Mouse (Mus musculus): ENCODE measurements around the gene Dhx37.
A peak's percentile ranks its signal among the peaks of the same experiment; 100 is the strongest.
"Not testable (repeated sequence)": the region's sequence is repeated elsewhere in the genome, so short reads cannot be mapped to it uniquely, and the experiment has no call there.

Gene Dhx37

GRCm38 (mm10) chr5:125407910-125408575 is 25.9 kb downstream of the Dhx37 start:
- no peak for DNase-seq (ENCODE audit: low spot score in 2 of 2)

GRCm38 (mm10) chr5:125407020-125407830 is 26.7 kb downstream of the Dhx37 start:
- no peak for DNase-seq (ENCODE audit: low spot score in 2 of 2)

GRCm38 (mm10) chr5:125406322-125407016 is 27.5 kb downstream of the Dhx37 start:
- DNase-seq (ENCODE audit: low spot score in 2 of 2), result peak; percentile 54 to 59

GRCm38 (mm10) chr5:125405546-125406248 is 28.2 kb downstream of the Dhx37 start:
- peak; percentile 79 to 88 for DNase-seq (ENCODE audit: low spot score in 2 of 2)

- DNase-seq (ENCODE audit: low spot score in 2 of 2), result peak; percentile 27 to 54
Measured at GRCm38 (mm10) chr5:125404903-125405545, 28.9 kb downstream of the Dhx37 start.

GRCm38 (mm10) chr5:125404536-125404902 is 29.4 kb downstream of the Dhx37 start:
- no peak for DNase-seq (ENCODE audit: low spot score in 2 of 2)

- DNase-seq (ENCODE audit: low spot score in 2 of 2), result peak; percentile 63 to 68
Measured at GRCm38 (mm10) chr5:125403481-125404465, 30.1 kb downstream of the Dhx37 start.

GRCm38 (mm10) chr5:125402991-125403390 is 30.9 kb downstream of the Dhx37 start:
- no peak for DNase-seq (ENCODE audit: low spot score in 2 of 2)

DNA sequence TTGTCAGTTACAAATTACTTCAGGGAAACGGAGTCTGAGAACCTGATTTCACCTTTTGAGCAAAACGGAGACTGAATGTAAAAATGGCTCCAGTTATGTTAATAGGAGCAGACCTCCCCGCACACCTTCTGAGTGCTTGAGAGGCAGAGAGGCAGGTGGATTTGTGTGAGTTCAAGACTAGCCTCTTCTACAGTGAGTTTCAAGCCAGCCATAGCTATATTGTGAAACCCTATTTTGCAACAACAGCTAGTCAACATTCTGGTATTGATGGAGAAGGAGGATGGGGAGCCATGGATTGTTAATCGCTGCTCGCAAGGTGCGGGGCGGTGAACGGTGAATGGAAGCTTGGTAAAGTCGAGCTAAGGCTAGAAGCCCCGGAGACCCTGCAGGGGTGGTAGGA is 31.4 kb downstream of the Dhx37 start:
- no peak for DNase-seq (ENCODE audit: low spot score in 2 of 2)

GRCm38 (mm10) chr5:125400903-125401302 is 33.0 kb downstream of the Dhx37 start:
- DNase-seq (ENCODE audit: low spot score in 2 of 2), result no peak

- DNase-seq (ENCODE audit: low spot score in 2 of 2), result no peak
Measured at GRCm38 (mm10) chr5:125395008-125395407, 38.9 kb downstream of the Dhx37 start.

- DNase-seq (ENCODE audit: low spot score in 2 of 2), result peak; percentile 79 to 84
Measured at GRCm38 (mm10) chr5:125393622-125394603, 40.0 kb downstream of the Dhx37 start.

- peak; percentile 96 to 97 for DNase-seq (ENCODE audit: low spot score in 2 of 2)
Measured at GRCm38 (mm10) chr5:125392977-125393621, 40.8 kb downstream of the Dhx37 start.

GRCm38 (mm10) chr5:125392618-125392976 is 41.3 kb downstream of the Dhx37 start:
- no peak for DNase-seq (ENCODE audit: low spot score in 2 of 2)

DNA sequence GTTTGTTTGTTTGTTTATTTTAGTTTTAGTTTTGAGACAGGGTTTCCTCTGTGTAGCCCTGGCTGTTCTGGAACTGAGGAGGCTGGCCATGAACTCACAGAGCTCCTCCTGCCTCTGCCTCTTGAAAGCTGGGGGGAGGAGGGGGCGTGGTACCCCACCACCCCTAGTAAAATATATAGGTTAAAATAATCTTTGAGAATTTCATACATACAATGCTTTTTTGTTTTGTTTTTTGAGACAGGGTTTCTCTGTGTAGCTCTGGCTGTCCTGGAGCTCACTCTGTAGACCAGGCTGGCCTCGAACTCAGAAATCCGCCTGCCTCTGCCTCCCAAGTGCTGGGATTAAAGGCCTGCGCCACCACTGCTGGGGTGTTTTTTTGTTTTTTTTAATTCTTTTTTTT is 41.7 kb downstream of the Dhx37 start:
- DNase-seq (ENCODE audit: low spot score in 2 of 2), result not testable (repeated sequence)

- DNase-seq (ENCODE audit: low spot score in 2 of 2), result peak; percentile 47 to 55
Measured at GRCm38 (mm10) chr5:125391609-125392008, 42.3 kb downstream of the Dhx37 start.

DNA sequence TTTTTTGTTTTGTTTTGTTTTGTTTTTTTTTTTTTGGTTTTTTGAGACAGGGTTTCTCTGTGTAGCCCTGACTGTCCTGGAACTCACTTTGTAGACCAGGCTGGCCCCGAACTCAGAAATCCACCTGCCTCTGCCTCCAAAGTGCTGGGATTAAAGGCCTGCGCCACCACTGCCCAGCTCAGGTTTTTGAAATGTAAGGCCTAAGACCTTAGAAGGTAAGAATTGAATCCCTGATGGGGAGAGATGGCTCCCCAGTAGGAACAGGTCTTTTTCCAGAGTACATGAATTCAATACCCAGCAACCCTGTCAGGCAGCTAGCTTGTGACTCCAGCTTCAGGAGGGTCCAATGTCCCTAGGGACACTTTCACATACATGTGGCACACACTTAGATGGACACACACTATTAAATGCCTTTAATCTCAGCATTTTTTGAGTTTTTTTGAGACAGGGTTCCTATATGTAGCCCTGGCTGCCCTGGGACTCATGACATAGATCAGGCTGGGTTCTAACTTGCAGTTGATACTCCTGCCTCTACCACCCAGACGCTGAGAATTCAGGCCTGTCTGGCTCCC is 42.9 kb downstream of the Dhx37 start:
- DNase-seq (ENCODE audit: low spot score in 2 of 2), result no peak

Measured in spleen, postnatal 36 days (tissue).